Mouse (Mus musculus): ENCODE measurements around the gene Cptp.
A peak's percentile ranks its signal among the peaks of the same experiment; 100 is the strongest.

Gene Cptp

DNA sequence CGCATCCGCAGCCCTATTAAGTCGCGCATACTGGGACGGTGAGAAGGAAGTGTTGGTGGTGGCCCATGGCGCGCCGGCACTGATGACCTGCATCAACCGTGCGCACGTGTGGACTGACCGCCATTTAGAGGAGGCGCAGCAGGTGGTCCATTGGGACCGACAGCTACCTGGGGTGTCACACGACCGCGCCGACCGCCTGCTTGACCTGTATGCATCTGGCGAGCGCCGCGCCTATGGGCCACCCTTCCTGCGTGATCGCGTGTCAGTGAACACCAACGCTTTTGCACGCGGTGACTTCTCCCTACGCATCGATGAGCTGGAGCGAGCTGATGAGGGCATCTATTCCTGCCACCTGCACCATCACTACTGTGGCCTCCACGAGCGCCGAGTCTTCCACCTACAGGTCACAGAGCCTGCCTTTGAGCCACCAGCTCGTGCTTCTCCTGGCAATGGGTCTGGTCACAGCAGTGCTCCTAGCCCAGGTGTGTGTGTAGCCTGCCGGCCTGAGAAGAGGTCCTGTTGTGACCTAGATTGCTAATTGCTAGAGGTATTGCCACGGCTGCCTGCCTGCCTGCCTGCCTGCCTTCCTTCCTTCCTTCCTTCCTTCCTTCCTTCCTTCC is 27.5 kb downstream of the Cptp start:
- no peak for DNase-seq (ENCODE audit: low read depth, low spot score)

DNA sequence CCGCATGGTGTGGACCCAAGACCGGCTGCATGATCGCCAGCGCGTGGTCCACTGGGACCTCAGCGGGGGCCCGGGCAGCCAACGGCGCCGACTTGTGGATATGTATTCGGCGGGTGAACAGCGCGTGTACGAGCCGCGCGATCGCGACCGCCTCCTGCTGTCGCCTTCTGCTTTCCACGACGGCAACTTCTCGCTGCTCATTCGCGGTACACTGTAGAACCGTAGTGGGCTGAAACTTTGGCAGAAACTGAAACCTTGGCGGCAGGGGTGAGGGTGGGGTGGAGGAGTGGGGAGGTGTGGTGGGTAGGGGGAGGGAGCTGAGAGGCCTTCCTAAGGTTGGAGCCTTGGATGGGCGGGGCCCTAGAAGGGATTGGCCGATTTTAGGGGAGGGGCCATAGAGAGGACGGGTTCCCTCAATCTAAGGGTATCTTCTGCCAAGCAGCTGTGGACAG is 28.2 kb downstream of the Cptp start:
- DNase-seq (ENCODE audit: low read depth, low spot score), result peak; percentile 61

DNA sequence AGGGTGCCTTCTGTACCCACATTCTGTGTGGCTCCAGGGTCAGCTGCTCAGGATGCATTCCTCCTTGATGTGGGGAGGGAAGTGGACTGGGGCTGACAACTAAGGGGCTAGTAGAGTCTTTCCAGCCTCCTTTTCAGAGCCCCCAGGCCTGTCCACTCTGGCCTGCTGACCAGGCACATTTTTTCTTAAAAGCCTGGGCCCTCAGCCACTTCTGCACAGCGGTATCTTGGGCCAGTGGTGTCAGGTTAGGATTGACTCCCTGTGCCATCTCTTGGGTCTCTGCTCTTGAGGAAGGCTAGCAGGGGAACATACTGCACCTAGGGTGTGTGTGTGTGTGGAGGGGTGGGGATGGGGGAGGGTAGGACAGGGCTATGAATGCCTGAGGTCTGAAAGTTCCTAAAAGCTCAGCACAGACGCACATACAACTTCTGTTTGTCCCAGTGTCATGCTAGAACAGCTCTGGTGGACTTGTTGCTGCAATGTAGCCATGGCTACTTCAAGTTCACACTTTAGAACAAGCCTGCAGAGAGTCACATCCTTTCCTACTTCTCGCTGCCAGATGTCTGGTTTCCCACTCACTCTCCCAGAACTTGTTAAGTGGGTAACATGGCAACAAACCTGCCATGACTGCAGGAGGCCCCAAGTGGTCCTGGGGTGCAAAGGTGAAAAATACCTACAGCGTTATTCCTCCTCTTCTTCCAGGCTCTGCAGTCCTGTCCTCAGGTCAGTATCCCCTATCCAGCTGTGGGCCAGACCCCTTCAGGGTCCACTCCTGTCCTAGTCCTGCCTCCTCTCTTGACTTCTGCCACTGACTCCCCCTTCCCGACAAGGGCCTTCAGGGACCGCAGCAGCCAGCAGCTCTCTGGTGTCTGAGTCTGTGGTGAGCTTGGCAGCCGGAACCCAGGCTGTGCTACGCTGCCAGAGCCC is 28.9 kb downstream of the Cptp start:
- peak; percentile 76 for DNase-seq (ENCODE audit: low read depth, low spot score)

DNA sequence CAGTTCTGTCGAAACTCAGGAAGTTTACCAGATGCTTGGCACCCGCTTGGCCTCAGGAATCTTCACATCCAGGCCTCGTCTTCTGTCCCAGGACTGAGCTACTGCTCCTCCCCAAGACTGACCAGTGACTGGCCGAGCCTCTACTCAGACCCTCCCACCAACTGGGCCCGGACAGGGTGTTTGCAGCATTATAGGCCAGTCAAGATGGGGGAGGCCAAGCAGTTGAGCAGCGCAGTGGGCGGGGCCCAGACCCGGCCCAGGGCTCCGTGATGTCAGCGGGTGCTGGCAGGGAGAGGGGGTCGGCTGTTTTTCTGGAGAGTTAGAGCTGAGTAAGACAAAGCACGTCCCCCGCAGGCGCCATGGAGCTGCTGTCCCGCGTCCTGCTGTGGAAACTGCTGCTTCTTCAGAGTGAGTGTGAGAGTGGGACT is 29.7 kb downstream of the Cptp start, which contains the start of gene Mxra8:
Gene Mxra8, plus strand, starts transcription at position 198 of the 428 bp plus-strand sequence.
- DNase-seq (ENCODE audit: low read depth, low spot score), result peak; percentile 94

DNA sequence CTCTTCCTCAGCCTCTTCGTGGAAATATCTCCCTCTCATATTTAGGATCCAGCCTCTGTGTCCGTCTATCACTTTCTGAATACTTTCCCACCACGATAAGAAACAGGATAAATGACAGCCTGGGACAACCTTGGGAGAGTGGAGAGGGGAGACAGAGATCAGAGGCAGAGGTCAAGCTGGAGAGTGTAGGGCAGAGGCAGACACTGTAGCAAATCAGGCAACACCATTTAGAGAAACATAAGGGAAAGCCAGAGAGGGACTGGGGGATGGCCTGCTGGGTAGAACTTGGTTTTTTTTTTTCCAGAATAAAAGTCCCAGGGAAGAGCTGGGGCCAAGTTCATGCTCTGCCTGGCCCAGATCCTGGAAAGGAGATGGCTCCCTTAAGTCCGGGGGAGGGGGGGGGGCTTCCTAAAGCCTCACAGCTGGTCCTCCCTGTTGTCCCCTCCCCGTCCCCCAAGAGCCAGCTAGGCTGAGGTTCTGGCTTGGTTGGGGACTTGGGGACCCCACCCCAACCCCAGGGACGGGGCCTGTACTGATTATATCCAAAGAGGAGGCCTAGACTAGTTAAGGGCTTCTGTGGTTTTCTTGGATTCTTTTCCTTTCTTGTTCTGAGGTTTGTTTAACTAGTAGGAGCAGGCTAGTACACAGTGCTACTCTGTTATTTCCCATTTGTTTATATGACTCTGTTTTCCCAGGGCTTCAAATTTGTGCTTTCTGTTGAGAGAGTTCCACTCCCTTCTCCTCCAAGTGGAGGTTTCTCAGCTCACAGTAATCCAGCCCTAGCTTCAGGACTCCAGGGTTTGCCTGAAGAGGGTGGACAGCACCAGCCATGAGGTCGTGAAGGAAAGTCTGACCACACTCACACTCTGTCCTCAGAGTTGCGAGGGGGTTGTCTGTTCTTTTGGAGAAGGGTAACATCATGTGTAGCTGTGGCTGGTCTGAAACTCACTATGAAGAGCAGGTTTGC is 30.8 kb downstream of the Cptp start:
- DNase-seq (ENCODE audit: low read depth, low spot score), result peak; percentile 80

DNA sequence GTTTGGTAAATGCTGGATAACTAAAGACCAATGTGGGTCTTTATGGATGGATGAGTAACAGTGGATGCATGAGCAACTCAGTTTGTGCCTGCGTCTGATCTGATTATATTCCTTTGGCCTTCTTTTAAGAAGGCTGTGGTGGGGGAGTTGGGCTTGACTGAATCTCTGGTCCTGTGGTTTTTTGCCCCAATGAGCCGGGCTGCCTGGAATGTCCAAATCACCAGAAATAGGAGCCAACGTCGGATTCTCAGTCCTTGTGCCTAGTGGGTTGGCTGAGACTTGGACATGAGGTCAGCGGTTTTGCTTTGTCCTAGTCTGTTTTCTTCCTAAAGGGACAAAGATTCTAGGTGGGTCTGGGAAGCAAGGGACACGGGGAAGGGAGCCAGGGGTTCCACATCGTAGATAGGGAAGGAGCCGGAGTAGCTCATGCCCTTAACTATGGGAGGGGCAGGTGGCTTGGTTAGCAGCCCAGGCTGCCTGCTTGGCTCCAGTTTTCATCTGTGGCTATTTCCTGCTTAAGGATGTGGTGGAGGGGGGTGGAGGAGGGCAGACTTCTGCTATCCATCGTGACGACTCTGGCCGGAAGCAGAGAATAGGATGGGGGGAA is 31.7 kb downstream of the Cptp start:
- peak; percentile 77 for DNase-seq (ENCODE audit: low read depth, low spot score)

DNA sequence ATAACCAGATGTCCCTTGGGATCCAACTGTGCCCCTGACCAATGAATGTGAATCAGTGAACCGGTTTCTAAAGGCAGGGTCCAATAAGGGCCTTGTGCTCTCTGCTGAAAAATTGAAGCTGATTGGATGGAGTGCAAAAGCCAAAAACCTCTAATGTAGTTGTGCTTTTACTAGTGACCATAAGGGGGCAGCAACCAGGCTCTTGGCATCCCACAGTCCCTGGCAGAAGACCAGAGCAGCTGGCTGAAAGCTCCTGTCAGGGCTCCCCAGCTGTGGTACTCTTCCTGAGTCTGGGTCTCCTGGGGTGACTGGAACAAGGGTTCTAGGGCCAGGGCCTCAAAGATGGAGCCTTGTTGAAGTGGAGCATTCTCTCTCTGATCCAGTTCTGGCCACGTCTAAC is 35.4 kb downstream of the Cptp start:
- peak; percentile 88 for DNase-seq (ENCODE audit: low read depth, low spot score)

DNA sequence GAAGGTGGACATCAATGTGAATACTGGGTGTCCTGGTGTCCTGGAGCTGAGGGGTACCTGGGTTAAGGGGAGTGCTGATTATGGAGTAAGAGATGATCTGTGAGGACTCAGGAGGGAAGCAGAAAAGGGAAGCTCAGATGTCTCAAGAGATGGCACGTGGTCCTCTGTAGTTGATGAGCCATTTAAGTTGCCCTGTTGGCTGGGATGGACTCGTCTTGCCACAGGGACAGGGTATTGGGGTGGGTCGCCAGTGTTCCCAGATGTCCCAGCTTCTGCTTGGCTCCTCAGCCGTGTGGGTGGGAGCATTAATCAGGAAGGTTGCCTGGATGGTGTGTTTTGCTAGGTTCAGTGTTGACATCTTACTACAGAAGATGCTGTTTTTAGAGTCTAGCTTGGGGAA is 36.0 kb downstream of the Cptp start:
- DNase-seq (ENCODE audit: low read depth, low spot score), result no peak

DNA sequence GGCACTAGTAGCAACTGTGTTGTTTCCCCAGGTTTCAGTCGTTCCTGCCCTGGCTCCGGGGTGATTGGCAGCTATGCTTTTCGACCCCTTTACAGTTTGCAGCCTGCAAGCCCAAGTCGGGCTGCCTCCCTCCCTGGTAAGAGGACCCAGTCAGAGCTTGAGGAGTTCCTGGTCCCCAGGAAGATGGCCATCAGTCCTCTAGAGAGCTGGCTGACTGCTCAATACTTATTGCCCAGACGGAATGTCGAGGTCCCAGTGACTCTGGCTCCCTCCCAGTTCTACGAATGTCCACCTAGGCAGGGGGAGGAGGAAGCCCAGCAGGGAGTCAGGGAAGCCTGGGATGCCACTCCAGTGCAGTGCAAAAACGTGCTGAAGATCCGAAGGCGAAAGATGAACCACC is 36.9 kb downstream of the Cptp start:
- no peak for DNase-seq (ENCODE audit: low read depth, low spot score)

DNA sequence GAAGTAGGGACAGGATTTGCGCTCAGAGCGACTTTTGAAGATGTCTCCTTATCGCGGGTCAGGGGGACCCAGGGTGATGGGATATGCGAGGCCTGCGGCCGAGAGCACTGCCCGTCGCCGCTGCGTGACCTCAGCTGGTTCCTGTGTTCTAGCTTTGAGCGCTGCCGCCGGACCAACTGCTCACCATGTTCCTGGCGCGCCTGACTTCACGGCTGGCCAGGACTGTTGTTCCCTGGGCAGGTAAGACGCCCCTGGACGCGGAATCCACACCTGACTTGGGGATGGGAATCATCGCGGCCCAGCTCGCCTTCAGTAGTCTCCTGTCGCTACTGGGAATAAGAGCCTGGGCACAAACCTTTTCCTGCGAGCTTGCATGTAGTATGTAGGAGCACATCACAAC is 37.4 kb downstream of the Cptp start:
- DNase-seq (ENCODE audit: low read depth, low spot score), result no peak

DNA sequence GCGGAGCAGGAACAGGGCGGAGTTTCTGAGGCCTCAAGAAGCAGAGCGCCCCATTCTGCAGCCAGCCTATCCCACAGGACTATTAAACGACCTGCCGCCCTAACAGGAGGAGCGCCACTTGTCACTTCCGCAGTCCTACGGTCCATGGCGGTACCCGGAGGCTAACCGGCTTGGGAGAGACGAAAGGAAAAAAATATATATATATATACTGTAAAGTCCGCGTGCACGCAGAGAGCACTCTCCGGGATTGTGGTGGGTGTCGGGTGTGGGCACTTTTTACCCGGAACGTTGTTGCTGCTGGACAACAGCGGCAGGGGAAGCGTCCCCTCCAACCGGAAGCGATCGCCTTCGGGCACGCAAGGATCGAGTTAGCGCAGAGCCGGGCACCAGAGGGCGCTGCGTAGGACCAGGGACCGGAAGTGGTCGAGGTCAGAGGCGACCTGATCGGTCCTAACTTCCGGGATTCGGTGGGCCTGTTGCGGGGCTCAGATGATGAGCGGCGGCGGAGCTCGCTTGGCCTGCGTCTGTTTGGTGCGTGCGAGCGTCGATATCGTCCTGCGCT is 38.0 kb downstream of the Cptp start, which contains the start of gene Aurkaip1:
Gene Aurkaip1, plus strand, starts transcription at position 68 of the 562 bp plus-strand sequence.
- peak; percentile 92 for DNase-seq (ENCODE audit: low read depth, low spot score)

DNA sequence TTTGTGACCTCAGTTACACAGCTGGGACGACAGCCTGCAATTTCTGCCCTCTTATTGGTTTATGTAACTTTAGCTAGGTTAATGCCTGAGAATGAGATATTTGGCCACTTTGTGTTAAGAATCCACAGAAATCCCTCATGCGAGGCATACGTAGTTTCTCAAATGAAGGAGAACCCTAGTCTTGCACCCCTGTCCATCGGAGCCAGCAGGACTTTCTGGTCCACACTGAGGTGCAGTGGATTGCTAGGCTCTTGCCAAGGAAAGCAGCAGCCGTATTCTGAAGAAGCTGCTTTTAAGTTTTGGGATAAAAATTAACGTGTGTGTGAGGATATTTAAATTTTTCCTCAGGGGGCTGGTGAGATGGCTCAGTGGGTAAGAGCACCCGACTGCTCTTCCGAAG is 38.6 kb downstream of the Cptp start:
- no peak for DNase-seq (ENCODE audit: low read depth, low spot score)

DNA sequence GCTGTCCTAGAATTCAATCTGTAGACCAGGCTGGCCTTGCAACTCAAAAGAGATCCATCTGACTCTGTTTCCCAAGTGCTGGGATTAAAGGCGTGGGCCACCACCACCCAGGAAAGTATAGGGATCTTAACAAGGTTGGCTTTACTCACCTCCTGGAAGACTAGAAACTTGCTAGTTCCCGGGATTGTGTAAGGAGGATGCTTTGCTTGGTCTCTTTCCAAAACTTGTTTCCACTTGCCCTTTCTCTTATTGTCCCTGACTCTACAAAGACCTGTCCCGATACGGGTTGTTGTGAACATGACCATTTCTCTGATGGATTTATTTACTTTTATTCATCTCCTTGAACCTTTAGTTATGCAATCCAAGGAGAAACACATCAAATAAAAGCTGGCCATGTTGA is 39.4 kb downstream of the Cptp start:
- no peak for DNase-seq (ENCODE audit: low read depth, low spot score)

DNA sequence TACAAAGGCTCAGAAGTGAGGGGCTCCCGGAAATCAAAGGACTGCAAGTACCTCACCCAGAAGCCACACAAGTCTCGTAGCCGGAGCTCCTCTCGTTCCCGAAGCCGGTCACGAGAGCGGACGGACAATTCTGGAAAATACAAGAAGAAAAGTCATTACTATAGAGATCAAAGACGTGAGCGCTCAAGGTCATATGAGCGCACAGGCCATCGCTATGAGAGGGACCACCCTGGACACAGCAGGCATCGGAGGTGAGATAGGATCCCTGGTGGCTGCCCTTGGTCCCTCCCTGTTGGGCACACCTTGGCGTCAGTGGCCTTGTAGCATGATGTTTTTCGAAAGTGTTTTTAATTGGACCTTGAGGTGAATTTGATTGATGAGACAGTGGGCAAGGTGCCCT is 45.8 kb downstream of the Cptp start:
- DNase-seq (ENCODE audit: low read depth, low spot score), result no peak

DNA sequence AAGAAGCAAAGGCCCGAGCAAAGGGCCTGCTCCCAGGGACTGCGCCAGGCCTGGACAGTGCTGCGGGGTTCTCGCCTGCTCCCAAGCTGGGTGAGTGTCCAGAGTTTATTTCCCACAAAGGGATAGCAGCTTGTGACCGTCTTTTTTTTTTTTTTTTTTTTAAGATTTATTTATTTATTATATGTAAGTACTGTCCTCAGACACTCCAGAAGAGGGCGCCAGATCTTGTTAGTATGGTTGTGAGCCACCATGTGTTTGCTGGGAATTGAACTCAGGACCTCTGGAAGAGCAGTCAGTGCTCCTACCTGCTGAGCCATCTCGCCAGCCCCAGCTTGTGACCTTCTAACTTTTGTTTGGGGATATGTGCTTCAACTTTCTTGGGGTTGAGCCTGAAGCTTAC is 48.2 kb downstream of the Cptp start:
- no peak for DNase-seq (ENCODE audit: low read depth, low spot score)

DNA sequence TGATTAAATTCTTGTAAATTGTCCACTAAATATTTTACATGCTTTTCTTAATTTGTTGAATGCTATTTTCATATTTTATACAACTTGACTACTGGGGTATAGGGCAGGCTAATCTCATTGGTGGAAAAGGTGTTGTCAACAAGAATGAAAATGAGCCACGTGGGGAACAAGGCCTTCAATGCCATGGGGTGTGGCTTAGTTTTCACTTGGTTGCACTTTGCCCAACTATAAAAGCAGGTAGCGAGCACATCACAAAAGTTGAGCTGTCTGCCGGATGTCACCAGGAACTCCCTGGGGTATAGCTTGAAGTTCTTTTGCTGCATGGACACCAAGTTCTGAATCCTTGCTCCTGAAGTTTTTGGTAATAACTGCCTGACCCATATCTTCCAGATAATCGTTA is 51.7 kb downstream of the Cptp start:
- no peak for DNase-seq (ENCODE audit: low read depth, low spot score)

Data from skeletal muscle tissue, adult 2 months (tissue).